Mouse (Mus musculus) erythroblast, embryonic 14.5 days (primary cell): ENCODE data around the gene Ninj1.

Experiments
- GATA1 ChIP-seq: IDR thresholded peaks from 2 replicates; pipeline ENCODE4 v1.6.1; 2012; ENCODE audit warnings: low read length, inconsistent platforms, mixed read lengths
- TAL1 ChIP-seq: IDR thresholded peaks from 3 replicates; pipeline ENCODE4 v1.6.1; 2012; ENCODE audit warnings: low read length, inconsistent platforms, mixed read lengths

DNA sequence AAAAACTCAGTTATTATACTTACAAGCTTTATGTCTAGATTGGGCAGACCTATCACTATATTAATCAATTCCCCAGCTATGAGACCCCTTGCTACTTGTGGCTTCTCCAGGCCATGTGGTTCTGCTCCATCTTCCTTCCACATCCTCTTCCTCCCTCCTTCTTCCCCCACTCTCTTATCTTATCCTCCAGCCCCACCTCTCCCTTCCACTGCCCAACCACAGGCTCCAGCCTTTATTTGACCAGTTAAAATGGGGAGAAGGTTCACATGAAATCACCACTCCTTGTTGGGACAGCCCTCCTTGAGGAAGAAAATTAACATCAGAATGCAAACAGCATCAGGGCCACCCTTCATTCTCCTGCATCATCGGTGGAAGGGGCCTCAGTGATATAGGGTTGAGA lies 6.6 kb upstream of the Ninj1 start:
- TF ChIP-seq GATA1 (no peak), TAL1 (no peak)
